Comparison of ENCODE assay signal across 9 mouse cellular contexts in the genomic region with DNA sequence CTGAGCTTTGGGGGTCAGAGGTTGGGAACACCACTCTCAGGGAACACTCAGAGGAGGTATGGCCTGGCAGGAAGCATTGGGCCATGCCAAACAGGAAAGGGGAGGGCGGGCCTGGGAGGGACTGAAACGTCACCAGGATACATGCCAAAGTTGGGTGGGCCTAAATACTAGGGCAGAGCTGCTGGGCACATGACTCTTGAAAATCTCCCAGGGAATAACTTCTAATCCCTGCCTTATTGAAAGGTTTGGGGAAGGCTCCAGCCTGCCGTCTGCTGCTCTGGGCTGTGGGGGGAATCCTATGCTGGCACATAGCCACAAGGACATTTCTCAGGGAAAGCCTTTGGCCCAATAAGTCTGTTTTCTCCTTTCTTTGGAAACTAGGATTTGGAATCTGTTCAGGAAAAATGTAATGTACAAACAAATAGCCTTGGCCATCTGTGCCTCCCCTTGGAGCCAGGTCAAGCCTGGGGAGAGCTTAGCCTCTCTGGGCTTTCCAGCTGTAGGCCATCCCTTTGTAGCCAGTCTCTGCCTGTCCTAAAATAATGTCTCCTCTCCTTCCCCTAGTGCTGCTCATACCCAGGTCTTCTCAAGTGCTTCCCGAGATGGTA. TPM values are rescaled to one million over a fixed set of nuclear protein-coding genes. Genes with fewer than 3 reads are reported as not detected.
DNase-seq lines count a peak whose midpoint lies in the region; ATAC-seq and TF ChIP-seq lines count a peak whose summit lies in the region.
"Had no signal": no experiment of that assay in that cellular context is flagged by ENCODE, and none has a peak within 500 bp of the region (broad histone marks: within the 10 kb centered on the region; RNA-seq: fewer than 3 reads in every experiment).

No protein-coding gene starts in this region.

- H3K36me3 ChIP-seq in midbrain, embryonic 13.5 days = no peaks in the 10 kb centered on the region
- H3K36me3 ChIP-seq in midbrain, embryonic 10.5 days = no peaks in the 10 kb centered on the region
- no peaks in the 10 kb centered on the region for H3K36me3 ChIP-seq in limb, embryonic 14.5 days (ENCODE audit: control insufficient read depth, insufficient read depth, low read length)
- H3K36me3 ChIP-seq: G1E had no signal

- H3K4me2 ChIP-seq in midbrain, embryonic 13.5 days (replicated peaks) = no peak overlapping the region
- no peak overlapping the region for H3K4me2 ChIP-seq in limb, embryonic 14.5 days (replicated peaks; ENCODE audit: low read depth, low read length, severe bottlenecking)

- peaks cover 17% of the 10 kb centered on the region; the same call in 1 of the 2 replicates for H3K4me1 ChIP-seq in midbrain, embryonic 13.5 days (replicated peaks)
- peaks cover 19% of the 10 kb centered on the region for H3K4me1 ChIP-seq in midbrain, embryonic 10.5 days
- H3K4me1 ChIP-seq in limb, embryonic 14.5 days (ENCODE audit: control insufficient read depth, insufficient read depth, low read length) = peaks cover 14% of the 10 kb centered on the region

- WGBS in midbrain, embryonic 13.5 days = 46% methylated on average over 4 of the region's 4 CpGs
- WGBS in midbrain, embryonic 10.5 days = 71% methylated on average over 4 of the region's 4 CpGs
- WGBS in limb, embryonic 14.5 days = 34% methylated on average over 4 of the region's 4 CpGs

- no peaks in the 10 kb centered on the region for H3K27me3 ChIP-seq in midbrain, embryonic 13.5 days
- H3K27me3 ChIP-seq in midbrain, embryonic 10.5 days (ENCODE audit: low read depth, poor library complexity, severe bottlenecking) = no peaks in the 10 kb centered on the region
- no peaks in the 10 kb centered on the region for H3K27me3 ChIP-seq in limb, embryonic 14.5 days (ENCODE audit: control insufficient read depth, insufficient read depth, low read length)

- no peak overlapping the region for H3K4me3 ChIP-seq in midbrain, embryonic 13.5 days (replicated peaks)
- no peak overlapping the region for H3K4me3 ChIP-seq in midbrain, embryonic 10.5 days
- no peak overlapping the region for H3K4me3 ChIP-seq in limb, embryonic 14.5 days (replicated peaks; ENCODE audit: low read length)

- no peak for DNase-seq in midbrain, embryonic 10.5 days (ENCODE audit: low spot score)
- DNase-seq in fibroblast of lung, adult 2 months (ENCODE audit: low read depth) = peak; percentile 81
- DNase-seq in heart, postnatal 10 days = peak; percentile 70 to 72
- DNase-seq in limb, embryonic 14.5 days (ENCODE audit: low spot score) = peak; percentile 67
- DNase-seq in skeletal muscle tissue, adult 2 months (ENCODE audit: low read depth, low spot score) = peak; percentile 77
- DNase-seq in layer of hippocampus, postnatal 36 days = no peak
- no peak for DNase-seq in thymus, postnatal 4 days

- no peak for TF ChIP-seq POLR2A in limb, embryonic 14.5 days (IDR thresholded peaks at IDR 0.05; ENCODE audit: borderline replicate concordance, extremely low read depth, insufficient read depth, insufficient read length)

- H3K27ac ChIP-seq in midbrain, embryonic 13.5 days = no peak overlapping the region
- H3K27ac ChIP-seq in midbrain, embryonic 10.5 days (replicated peaks) = no peak overlapping the region
- H3K27ac ChIP-seq in limb, embryonic 14.5 days (replicated peaks; ENCODE audit: low read depth, low read length) = 0 out of 2 replicates have a peak overlapping the region, but pooled peaks have one; percentile 8

- intact Hi-C loops in heart, postnatal 10 days (cut with DNase I) = no loop called here

- H3K9me3 ChIP-seq in midbrain, embryonic 13.5 days = no peaks in the 10 kb centered on the region
- H3K9me3 ChIP-seq in midbrain, embryonic 10.5 days (replicated peaks) = no peaks in the 10 kb centered on the region
- H3K9me3 ChIP-seq in limb, embryonic 14.5 days (ENCODE audit: control insufficient read depth, low read length) = no peaks in the 10 kb centered on the region
- H3K9me3 ChIP-seq: G1E had no signal

- no peak overlapping the region for H3K9ac ChIP-seq in midbrain, embryonic 13.5 days (replicated peaks)
- H3K9ac ChIP-seq in limb, embryonic 14.5 days (ENCODE audit: low read depth, low read length, severe bottlenecking) = no peak overlapping the region

- peak; percentile 51; the same call in 1 of the 2 replicates for ATAC-seq in midbrain, embryonic 13.5 days
- no peak; the same call in 1 of the 2 replicates for ATAC-seq in limb, embryonic 14.5 days (ENCODE audit: low FRiP score, low read depth)

RNA-seq across cellular contexts. Expression of a gene that starts 30.6 kb away (rescaled TPM):
- polyA plus RNA-seq in midbrain, embryonic 13.5 days (2015; fragmentation: Nextera tagmentation; extraction: Ambion mirVana) = 45.3 and 52.6 TPM in 2 replicates
- polyA plus RNA-seq in midbrain, embryonic 10.5 days (2016; fragmentation: Nextera tagmentation; extraction: Ambion mirVana) = 68.9 and 71.0 TPM in 2 replicates
- 10 to 100 TPM; 58.9 to 65.6 TPM for total RNA-seq in heart, postnatal 10 days (2021)
- 65.3 and 91.6 TPM in 2 replicates for polyA plus RNA-seq in limb, embryonic 14.5 days (2012; rRNA removed)
- polyA plus RNA-seq in limb, embryonic 14.5 days (2014; fragmentation: Nextera tagmentation; extraction: Ambion mirVana) = 50.6 and 56.2 TPM in 2 replicates
- 100 to 1,000 TPM; 108 to 114 TPM for total RNA-seq in layer of hippocampus, postnatal 36 days (2021)

Comparison
In these comparisons a context has a peak if more than half of its experiments do, and no peak if none do; other contexts are left out.
1. DNase-seq: peak in fibroblast of lung, adult 2 months (single experiment), heart, postnatal 10 days (2 of 2), limb, embryonic 14.5 days (single experiment) and skeletal muscle tissue, adult 2 months (single experiment); none in midbrain, embryonic 10.5 days (single experiment), layer of hippocampus, postnatal 36 days (0 of 2) and thymus, postnatal 4 days (single experiment).